Mouse (Mus musculus): ENCODE results near the gene Gm8281. TPM values are rescaled to one million over a fixed set of nuclear protein-coding genes. Genes with fewer than 3 reads are reported as not detected.
"Not testable (repeated sequence)": the region's sequence is repeated elsewhere in the genome, so short reads cannot be mapped to it uniquely, and the experiment has no call there.

Gm8281 gene
- 1 to 10 TPM; 4.8 to 5.0 TPM for polyA plus RNA-seq (2017; shearing (Covaris generic))

DNA sequence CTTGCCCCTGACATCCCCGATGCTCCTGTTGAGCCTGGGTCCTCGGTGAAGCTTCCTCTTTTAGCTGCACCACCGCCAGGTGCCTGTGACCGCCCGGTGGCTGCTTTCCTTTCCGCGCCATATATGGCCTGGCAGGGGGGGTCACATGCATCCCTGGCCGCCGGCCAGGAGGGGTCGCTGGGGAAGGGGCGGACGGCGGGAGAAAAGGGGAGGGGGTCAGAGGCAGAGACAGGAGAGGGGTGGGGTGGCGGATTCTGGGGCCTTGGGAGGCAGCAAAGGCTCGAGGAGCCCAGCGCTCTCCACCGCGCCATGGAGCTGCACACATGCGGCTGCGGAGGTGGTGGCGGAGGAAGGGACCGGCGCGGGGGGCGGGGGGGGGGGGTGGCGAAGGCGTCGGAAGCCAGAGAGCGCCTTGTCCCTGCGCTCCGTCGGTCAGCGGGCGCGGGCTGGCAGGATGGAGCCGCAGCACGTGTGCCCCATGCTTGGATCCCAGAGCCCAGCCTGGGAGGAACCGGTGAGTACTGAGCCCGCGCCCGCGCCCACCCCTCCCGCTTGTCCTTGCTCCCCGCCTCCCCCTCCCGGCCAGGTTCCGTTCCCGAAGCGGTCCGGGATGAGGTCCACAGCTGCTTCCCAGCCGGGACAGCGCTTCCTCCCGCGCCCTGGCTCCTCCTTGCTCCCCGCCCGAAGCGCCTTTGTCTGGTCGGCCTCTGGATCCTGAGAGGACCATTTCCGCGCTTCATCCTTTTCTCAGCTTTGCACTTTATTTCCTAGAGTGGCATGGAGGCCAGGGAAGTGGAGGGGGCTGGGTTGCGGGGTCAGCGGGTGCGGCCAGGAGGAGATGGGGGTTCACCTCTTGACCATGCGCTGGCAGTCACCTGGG lies at the start of gene Gm8281:
Gene Gm8281 (plus strand): TSS at position 430 of the 880 bp plus-strand sequence.
- ATAC-seq = not testable (repeated sequence)

DNA sequence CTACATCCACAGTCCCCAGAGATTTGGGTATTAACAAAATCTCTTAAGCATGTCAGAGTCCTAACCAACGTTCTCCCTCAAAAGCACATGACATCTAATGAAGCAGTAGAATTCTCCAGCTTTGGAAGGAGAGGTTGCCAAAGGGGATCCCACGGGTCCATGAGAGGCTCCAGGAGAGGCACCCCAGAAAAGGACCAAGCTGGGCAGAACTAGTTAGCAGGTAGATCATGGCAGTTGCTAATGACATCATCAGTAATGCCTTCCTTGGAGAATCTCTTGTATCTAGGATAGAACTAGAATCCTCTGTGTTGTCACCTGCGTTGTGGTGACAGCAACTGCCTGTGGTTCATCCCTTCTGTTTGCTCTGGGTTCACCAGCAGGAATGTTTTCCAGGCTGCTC lies 20.5 kb upstream of the Gm8281 start, which contains the start of gene 4930555G01Rik:
Gene 4930555G01Rik (plus strand): TSS at position 301 of the 400 bp plus-strand sequence.
- ATAC-seq = not testable (repeated sequence)

DNA sequence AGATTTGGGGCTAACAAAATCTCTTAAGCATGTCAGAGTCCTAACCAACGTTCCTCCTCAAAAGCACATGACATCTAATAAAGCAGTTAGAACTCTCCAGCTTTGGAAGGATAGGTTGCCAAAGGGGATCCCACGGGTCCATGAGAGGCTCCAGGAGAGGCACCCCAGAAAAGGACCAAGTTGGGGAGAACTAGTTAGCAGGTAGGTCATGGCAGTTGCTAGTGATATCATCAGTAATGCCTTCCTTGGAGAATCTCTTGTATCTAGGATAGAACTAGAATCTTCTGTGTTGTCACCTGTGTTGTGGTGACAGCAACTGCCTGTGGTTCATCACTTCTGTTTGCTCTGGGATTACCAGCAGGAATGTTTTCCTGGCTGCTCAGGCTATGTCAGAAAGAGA lies 60.4 kb downstream of the Gm8281 start, which contains the start of gene Gm8279:
Gene Gm8279 (plus strand): TSS at position 301 of the 400 bp plus-strand sequence.
- ATAC-seq = not testable (repeated sequence)

Other genes starting within 250 kb of the Gm8281 start
- gene Gm3269, start 232.9 kb upstream of the Gm8281 start, polyA plus RNA-seq (2017; shearing (Covaris generic)) = not detected
- 1 to 10 TPM; 1.6 to 2.5 TPM for gene Gm3264, start 215.5 kb upstream of the Gm8281 start, polyA plus RNA-seq (2017; shearing (Covaris generic))
- gene Gm3278, start 178.6 kb upstream of the Gm8281 start, polyA plus RNA-seq (2017; shearing (Covaris generic)) = not detected
- gene Gm8297, start 87.1 kb upstream of the Gm8281 start, polyA plus RNA-seq (2017; shearing (Covaris generic)) = not detected
- gene Gm3298, start 55.1 kb upstream of the Gm8281 start, polyA plus RNA-seq (2017; shearing (Covaris generic)) = not detected
- not detected for gene 4930555G01Rik, start 20.4 kb upstream of the Gm8281 start, polyA plus RNA-seq (2017; shearing (Covaris generic))
- not detected for gene Gm8279, start 60.5 kb downstream of the Gm8281 start, polyA plus RNA-seq (2017; shearing (Covaris generic))
- gene Gm3317, start 93.5 kb downstream of the Gm8281 start, polyA plus RNA-seq (2017; shearing (Covaris generic)) = not detected
- gene Gm8271, start 114.8 kb downstream of the Gm8281 start, polyA plus RNA-seq (2017; shearing (Covaris generic)) = not detected
- gene Gm3526, start 189.5 kb downstream of the Gm8281 start, polyA plus RNA-seq (2017; shearing (Covaris generic)) = not detected